Mouse (Mus musculus) layer of hippocampus, adult 8-10 months (tissue): Measurements from ENCODE around the gene Sh3yl1. TPM values are rescaled to one million over a fixed set of nuclear protein-coding genes. Genes with fewer than 3 reads are reported as not detected.

ENCODE experiments used
- DNase-seq, 2 experiments: peaks; one replicate each; pipeline ENCODE4 v3.0.0; 2022; ENCODE audit warnings: low spot score in 2 of 2
- total RNA-seq, 4 experiments: library from RNA; stranded (reverse); gene quantifications; 2 replicates each; pipeline ENCODE4 v1.2.4; 2022

The Sh3yl1 gene
- 10 to 100 TPM; 10.6 to 13.5 (median 12.2) TPM for total RNA-seq

GRCm38 (mm10) chr12:30911261-30912047 is at the start of gene Sh3yl1, which contains the start of gene Acp1:
TSS of gene Sh3yl1 (plus strand) at chr12:30911668.
TSS of gene Acp1 (minus strand) at chr12:30911589.
- DNase-seq, result peak; percentile 91 to 94

- DNase-seq, result no peak
Measured at GRCm38 (mm10) chr12:30864347-30864746, 47.1 kb upstream of the Sh3yl1 start.

- DNase-seq, result no peak
Measured at GRCm38 (mm10) chr12:30865781-30866180, 45.7 kb upstream of the Sh3yl1 start.

GRCm38 (mm10) chr12:30879447-30879846 is 32.0 kb upstream of the Sh3yl1 start:
- DNase-seq, result no peak

GRCm38 (mm10) chr12:30883592-30883985 is 27.9 kb upstream of the Sh3yl1 start:
- DNase-seq, result no peak

GRCm38 (mm10) chr12:30883986-30884621 is 27.4 kb upstream of the Sh3yl1 start, which contains the start of gene Alkal2:
TSS of gene Alkal2 (plus strand) at chr12:30884322.
- peak in 1 of 2 experiments; percentile 11 for DNase-seq

DNA sequence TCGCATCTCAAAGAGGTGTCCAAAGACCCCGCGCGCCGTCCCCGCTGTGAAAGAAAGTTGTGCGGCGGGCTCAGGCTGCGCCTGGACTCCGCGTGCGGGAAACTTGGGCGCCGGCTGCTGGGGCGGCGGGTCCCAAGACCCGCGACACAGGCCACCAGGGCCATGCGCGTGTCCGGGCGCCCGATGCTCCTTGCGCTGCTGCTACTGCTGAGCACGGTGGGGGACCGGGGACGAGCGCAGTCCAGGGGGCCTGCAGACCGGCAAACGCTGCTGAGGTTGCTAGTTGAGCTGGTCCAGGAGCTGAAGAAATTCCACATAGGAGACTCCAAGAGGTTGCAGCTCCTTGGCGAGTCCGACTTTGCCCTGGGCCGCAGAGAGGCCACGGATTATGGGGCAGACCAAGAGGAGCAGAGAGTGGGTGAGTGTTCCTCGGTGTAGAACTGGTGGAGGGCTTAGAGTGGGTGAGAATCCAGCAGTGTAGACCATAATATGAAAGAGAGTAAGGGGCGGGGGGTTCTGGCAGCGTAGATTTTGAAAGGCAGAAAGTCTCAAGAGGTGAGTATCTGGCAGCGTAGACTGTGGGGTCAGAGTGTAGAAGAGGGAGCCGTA is 26.7 kb upstream of the Sh3yl1 start:
- DNase-seq, result no peak

DNA sequence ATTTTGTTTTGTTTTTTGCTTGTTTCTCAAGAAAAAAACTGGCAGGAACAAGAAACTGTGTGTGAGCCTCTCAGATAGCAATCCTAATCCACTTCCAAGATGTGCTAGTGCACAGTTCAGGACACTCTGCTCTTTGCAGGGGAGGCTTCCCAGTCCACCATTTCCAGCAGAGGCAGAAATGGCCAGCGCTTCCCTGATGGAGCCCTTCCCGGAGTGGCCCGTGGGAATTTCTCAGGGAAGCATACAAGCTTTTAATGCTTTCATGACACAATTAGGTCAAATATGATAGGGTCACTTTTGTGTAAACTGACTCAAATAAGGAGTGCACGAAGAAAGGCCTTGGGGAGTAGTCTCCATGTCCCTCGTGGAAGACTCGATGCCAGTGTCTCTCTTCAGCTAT is 25.6 kb upstream of the Sh3yl1 start:
- DNase-seq, result no peak

DNA sequence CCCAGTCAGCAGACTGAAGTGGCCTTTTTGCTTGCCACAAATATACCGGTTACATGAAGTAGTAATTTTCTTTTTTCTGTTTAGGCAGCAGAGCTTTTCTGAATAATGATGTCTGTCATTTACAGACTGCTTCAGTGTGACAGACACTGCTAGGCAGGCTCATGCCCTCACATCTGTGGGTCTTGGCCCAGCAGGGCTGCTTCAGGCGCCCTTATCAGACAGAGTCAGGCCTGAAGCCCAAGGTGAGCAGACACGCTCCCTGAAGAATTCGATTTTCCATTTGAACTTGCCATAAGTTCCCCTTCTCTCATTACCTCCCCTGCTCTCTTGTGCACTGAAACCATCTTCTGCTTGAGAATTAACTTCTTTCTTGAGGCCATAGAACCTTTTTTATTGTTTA is 23.5 kb upstream of the Sh3yl1 start:
- no peak for DNase-seq

GRCm38 (mm10) chr12:30890067-30890466 is 21.4 kb upstream of the Sh3yl1 start:
- DNase-seq, result peak; percentile 54 to 68

DNA sequence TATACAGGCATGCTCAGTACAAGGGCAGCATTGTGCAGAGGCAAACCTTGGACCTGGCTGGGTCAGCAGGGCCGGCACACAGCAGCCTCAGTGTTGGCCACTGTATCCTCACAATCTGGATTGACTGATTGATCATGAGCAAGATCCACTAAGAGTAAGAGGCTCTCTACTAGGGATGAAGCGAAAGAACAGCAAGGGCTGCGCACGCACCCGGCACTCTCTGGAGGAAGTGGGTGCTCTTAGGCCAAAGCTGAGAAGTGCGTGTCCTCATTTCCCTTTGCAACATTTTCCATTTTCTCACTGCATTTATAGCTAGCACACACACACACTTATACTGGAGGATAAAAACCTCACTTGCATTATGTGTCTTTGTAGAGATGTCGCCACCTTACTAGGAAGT is 20.0 kb upstream of the Sh3yl1 start:
- no peak for DNase-seq

- no peak for DNase-seq
Measured at GRCm38 (mm10) chr12:30897039-30897438, 14.4 kb upstream of the Sh3yl1 start.

GRCm38 (mm10) chr12:30908658-30909057 is 2.8 kb upstream of the Sh3yl1 start:
- no peak for DNase-seq

DNA sequence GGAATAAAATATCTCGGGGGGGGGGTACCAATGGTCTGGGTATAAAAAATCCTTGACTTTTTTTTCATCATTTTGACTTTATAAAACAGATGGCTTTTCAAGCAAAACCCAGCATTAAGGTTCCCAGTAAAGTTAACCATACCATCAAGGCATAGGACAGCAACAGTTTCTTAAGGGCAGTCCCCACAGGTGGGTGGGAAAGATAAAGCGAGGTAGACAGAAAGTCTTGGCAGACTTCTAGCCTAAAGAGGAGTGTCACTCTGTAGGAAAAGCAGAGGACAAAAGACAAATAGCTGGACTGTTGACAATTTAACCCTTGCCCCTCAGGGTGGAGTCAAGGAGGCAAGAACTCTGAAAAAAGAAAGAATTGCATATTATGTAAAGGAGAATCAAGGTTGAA is 1.6 kb upstream of the Sh3yl1 start:
- DNase-seq, result no peak

- DNase-seq, result no peak
Measured at GRCm38 (mm10) chr12:30910860-30911259, 608 bp upstream of the Sh3yl1 start.

DNA sequence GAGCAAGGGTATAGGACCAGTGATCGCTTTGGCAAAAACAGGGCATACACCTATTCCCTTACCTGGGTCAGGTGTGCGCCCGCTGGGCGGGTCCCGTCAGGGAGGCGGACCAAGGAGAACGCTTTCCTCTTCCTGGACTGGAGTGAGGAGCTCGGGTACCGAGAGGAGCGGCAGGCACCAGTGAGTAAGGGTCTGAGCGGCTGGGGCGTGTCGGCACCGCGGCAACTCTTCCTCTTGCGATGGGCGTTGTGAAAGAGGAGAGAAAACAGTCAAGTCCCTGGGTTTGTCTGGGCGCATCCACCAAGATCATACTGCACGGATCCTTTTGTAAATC is 547 bp downstream of the Sh3yl1 start:
- DNase-seq, result peak; percentile 11 to 18

GRCm38 (mm10) chr12:30912840-30913239 is 1.4 kb downstream of the Sh3yl1 start:
- DNase-seq, result no peak

DNA sequence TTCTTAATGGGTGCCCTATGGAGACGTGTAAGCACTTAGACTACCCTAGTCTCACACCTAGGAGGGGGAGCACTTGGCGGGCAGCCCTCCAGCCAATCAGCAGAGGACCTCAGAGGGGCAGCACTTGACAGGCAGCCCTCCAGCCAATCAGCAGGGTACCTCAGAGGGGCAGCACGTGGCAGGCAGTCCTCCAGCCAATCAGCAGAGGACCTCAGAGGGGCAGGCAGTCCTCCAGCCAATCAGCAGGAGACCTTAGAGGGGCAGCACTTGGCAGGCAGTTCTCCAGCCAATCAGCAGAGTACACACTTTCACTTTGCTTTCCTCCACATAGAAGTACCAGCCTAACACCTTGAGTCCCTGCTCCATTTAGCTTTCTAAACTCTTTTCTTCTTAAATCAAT is 10.9 kb downstream of the Sh3yl1 start:
- DNase-seq, result no peak

DNA sequence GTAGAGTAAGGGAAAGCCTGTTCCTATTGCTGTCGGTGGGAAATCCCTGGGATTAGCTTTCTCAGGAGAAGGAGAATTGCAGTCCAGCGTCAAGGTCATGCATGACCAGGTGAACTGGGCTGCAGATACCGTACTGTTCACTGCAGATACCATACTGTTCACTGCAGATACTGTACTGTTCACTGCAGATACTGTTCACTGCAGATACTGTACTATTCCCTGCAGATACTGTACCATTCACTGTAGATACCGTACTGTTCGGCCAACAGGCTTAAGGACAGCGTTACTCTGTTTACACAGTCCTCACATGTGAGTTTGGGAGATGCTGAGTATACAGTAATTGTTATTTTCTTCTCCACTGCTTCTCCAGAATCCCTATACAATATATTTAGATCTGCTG is 16.7 kb downstream of the Sh3yl1 start:
- DNase-seq, result no peak

- no peak for DNase-seq
Measured at GRCm38 (mm10) chr12:30933299-30933698, 21.8 kb downstream of the Sh3yl1 start.

DNA sequence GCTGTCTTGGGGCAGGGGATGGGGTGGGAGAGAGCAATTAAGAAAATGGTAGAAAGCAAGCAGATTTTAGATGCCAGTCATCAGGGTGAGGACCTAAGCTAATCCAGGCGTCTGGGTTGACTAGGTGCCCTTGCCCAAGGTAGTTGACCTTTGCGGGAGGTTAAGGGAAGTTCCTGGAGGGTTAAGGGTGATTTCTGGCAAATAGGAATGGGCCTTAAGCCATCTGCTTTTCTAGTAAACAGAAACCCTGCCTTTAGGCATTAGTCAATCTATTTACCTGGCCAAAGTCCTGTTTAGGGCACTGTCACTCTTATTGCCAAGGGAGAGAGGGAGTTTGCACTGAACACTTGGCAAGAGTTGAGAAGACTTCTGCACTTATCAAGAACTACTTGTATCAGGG is 25.4 kb downstream of the Sh3yl1 start:
- DNase-seq, result no peak
